Mouse (Mus musculus): ENCODE measurements around the gene Hus1.
A peak's percentile ranks its signal among the peaks of the same experiment; 100 is the strongest.

Hus1 gene

DNA sequence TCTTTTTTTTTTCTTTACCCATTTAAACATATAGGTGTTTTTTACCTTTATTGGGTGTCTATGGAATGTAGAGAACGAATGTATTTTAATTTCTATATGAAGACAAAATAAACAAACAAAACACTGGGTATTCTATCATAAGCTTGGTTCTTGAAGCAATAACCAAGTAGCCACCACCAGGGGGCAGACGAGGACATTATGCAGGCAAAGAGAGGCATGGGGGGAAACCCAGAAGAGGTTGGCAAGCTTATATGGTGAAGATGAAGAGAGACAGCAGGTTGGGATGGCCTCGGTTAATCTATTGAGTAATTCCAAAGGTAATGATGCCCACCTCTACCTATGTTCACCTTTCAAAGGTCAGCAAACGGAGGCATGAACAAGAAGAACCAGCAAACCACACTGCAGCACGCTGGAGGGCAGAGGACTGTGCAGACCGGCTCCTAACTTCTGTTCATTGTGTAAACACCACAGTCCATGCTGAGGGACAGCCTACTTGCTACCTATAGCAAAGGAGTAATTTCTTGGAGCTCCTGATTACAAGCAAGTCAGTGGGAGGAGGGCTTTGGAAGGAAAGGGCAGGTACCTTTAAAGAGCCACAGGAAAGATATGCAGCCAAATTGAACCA lies 27.6 kb downstream of the Hus1 start:
- peak; percentile 32 to 55 for DNase-seq (ENCODE audit: low read depth in 2 of 2, low spot score in 2 of 2)

- no peak for DNase-seq (ENCODE audit: low read depth in 2 of 2, low spot score in 2 of 2)
These were observed 32.8 kb downstream of the Hus1 start for GRCm38 (mm10) chr11:8978154-8978553.

GRCm38 (mm10) chr11:8973166-8973565 lies 37.8 kb downstream of the Hus1 start, which contains the start of gene Pkd1l1:
Gene Pkd1l1, minus strand, starts transcription at chr11:8973266.
- DNase-seq (ENCODE audit: low read depth in 2 of 2, low spot score in 2 of 2) = no peak

DNA sequence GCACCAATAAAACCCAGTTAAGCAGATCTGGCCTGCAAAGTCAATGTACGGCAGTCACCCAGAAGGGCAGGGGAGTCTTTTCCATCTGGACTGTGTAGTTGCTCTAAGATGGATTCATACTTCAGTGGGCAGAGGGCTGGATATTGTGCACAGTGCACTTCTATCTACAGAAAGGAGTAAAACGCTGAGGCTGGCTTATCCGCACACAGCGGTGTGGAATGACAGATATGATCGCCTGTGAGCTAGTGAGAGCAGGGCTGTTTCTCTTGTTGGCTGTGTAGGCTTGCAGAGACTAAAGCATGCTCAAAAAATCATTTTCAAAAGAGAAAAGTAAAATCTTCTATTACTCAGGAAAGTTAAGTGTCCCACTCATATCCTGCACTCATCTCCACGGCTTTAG lies 38.9 kb downstream of the Hus1 start:
- no peak for DNase-seq (ENCODE audit: low read depth in 2 of 2, low spot score in 2 of 2)

DNA sequence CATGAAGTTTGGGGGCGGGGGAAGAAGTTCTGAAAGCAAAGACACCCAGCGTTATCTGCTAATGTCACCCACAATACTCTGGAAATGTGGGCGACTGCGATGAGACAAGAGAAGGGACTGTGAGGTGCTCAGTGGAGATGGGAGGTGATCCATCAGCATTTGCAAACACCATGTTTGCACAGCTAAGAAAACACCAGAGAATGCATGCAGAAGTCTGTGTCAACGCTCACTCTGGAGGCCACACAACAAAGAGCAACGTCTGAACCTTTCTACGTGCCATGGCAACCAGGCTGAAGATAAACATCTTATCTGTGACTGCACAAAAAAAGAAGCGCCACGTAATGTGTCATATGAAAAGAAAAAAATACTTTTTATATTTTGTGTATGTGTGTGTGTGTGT lies 40.5 kb downstream of the Hus1 start:
- DNase-seq (ENCODE audit: low read depth in 2 of 2, low spot score in 2 of 2) = no peak

DNA sequence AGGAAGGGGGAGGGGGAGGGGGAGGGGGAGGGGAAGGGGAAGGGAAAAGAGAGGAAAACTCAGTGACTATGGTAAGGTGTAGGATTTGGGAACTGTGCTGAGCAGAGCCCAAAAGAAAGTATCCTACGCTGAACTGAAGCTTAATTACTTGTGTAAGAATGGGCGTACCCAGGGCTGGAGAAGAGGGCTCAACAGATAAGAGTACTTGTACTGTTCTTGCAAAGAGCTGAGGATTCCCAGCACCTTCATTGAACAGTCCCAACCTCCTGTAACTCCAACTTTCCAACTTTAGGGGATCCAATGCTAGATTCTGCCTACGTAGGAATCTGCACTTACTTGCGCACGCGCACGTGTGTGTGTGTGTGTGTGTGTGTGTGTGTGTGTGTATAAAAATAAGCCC lies 42.9 kb downstream of the Hus1 start:
- DNase-seq (ENCODE audit: low read depth in 2 of 2, low spot score in 2 of 2) = no peak

DNA sequence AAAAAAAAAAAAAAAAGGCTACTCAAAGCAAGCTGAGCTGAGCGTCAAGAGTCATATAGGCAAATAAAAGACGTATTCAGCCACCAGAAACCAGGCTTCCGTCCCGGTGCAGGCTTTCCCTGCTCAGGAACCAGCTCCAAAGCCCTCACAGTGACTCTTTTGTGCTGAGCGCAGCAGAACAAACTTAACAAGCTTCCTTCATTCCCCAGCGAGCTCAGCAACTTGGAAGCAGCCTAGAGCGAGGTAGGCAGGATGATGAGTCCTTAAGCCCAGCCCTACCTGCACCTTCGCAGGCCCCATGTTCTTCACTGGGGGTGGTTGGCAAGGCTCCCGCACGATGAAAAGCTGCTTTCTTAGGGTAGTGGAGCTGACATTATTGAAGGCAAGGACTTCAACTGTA lies 52.4 kb downstream of the Hus1 start:
- no peak for DNase-seq (ENCODE audit: low read depth in 2 of 2, low spot score in 2 of 2)

DNA sequence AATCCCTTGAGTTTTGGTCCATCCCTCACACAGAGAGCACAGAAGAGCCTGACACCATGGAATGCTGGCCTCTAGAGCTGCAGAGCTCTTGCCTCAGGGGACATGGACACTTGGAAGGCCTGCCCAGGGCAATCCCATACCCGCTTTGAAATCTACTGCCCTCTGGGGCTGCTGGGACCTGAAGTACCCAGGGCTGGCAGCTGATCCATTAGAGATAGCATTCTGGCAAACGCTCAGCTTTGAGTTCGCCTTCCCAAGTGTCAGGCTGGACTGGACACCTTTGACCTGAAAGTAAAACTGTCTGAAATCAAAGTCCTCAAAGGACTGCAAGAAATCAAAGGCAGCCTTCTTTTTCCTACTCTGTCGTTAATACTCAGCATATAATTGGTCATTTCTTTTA lies 52.9 kb downstream of the Hus1 start:
- no peak for DNase-seq (ENCODE audit: low read depth in 2 of 2, low spot score in 2 of 2)

DNA sequence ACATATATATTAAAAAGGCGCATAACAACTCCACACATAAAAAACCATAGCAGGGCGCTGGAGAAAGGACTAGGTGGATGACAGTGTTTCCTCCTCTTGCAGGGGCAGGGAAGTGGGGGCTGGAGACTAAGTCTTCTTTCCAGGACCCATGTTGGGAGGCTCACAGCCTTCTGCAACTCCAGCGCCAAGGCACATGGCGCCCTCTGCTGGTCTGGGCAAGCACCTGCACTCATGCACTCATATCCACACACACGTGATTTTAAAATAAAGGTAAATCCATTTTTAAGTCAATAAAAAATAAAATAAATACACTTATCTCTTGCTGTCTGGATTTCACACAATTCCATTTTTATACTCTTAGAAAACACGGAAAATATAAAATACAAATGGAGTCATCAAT lies 54.0 kb downstream of the Hus1 start:
- DNase-seq (ENCODE audit: low read depth in 2 of 2, low spot score in 2 of 2) = no peak

- no peak for DNase-seq (ENCODE audit: low read depth in 2 of 2, low spot score in 2 of 2)
These were observed 55.3 kb downstream of the Hus1 start for GRCm38 (mm10) chr11:8955678-8956077.

- no peak for DNase-seq (ENCODE audit: low read depth in 2 of 2, low spot score in 2 of 2)
These were observed 61.1 kb downstream of the Hus1 start for GRCm38 (mm10) chr11:8949765-8950430.

DNA sequence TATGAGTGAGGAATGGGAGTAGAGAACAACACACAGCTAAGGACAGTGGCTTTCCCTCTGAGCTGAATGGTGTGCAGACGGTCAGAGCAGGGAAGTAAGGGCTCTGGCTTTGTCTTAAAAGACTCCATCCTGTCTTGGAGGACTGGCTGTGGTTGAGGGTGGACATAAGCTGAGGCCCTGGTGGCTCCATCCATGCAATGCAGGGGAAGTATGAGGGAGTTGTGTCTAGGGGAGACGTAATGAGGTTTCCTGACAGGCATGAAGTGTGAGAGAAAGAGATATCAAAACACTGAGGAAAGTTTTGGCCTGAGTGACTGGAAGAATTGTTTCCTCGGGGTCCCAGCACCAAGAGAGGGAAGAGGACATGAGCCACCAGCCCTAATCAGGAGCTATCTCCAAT lies 62.1 kb downstream of the Hus1 start:
- DNase-seq (ENCODE audit: low read depth in 2 of 2, low spot score in 2 of 2) = no peak

- no peak for DNase-seq (ENCODE audit: low read depth in 2 of 2, low spot score in 2 of 2)
These were observed 66.9 kb downstream of the Hus1 start for GRCm38 (mm10) chr11:8944114-8944513.

Data from CD8-positive naive resting alpha-beta T cell, adult 2 months (primary cell).